Mouse (Mus musculus) cerebral cortex, adult 2 months (tissue): ENCODE results near the gene Tent4a.

Experiments used
- WGBS: fragments of 180-500 bp; shearing (Covaris S2); methylation state at CpG from one replicate; pipeline ENCODE4 v1.1.7; 2018; 5-methylcytosine and 5-hydroxymethylcytosine counted together

Tent4a gene

DNA sequence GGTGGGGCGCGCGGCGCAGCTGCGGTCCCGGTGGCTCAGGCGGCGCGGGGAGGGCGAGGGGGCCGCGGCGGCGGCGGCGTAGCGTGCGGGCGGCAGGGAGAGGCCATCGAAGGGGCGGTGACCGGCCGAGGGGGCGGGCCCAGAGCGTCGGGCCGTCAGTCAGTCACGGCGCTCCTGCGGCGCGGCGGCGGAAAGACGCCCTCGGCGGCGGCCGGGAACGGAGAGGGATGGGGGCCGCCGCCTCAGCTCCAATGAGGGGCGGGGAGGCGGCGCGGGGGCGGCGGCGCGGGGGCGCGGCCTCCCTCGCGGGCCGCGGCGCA is at the start of gene Tent4a:
Tent4a (minus strand) TSS at position 284 of the 320 bp plus-strand sequence.
- whole genome bisulfite sequencing: 7% methylated on average over 7 of the region's 57 CpGs

DNA sequence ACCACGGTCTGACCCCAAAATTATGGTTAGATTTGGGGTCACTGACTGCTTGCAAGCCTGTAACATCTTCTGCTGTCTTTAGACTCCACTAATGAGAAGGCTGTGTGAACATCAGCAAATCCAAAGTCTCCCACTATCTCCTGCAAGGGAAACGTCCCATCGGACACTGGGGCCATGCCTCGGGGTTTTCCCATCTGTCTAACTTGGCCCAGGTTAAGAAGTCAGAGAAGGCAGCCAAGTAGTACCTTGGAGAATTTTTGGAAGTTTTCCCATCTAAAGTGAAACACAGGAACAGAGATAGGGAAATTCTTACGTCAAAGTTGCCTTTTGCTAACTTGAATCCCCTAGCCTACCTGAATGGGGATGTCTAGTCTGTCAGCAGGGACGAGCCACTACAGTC is 49.2 kb upstream of the Tent4a start:
- 94% methylated on average over 6 of the region's 6 CpGs for WGBS

DNA sequence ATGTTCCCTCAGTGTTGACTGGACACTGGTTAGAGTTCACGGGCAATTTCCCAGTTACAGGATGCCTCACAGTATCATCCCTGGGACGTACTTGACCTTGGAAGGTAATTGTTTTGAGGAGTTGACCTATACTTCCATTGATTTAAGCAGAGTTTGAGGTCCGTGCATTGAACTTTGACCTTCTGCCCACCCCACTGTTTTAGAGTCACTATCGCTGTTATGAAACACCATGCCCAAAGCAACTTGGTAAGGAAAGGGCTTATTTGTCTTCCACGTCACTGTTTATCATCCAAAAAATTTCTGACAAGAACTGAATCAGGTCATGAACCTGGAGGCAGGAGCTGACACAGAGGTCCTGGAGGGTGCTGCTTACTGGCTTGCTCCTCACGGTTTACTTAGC is 48.0 kb upstream of the Tent4a start:
- WGBS: 94% methylated on average over 6 of the region's 6 CpGs

- WGBS: 94% methylated on average over 16 of the region's 16 CpGs
These were observed 42.9 kb upstream of the Tent4a start for GRCm38 (mm10) chr13:69577181-69577834.

- WGBS: 74% methylated on average over 11 of the region's 11 CpGs
These were observed 42.3 kb upstream of the Tent4a start for GRCm38 (mm10) chr13:69576676-69577075.

- WGBS: 96% methylated on average over 3 of the region's 3 CpGs
These were observed 38.2 kb upstream of the Tent4a start for GRCm38 (mm10) chr13:69572594-69572993.

GRCm38 (mm10) chr13:69569201-69569600 is 34.8 kb upstream of the Tent4a start:
- 76% methylated on average over 9 of the region's 9 CpGs for WGBS

DNA sequence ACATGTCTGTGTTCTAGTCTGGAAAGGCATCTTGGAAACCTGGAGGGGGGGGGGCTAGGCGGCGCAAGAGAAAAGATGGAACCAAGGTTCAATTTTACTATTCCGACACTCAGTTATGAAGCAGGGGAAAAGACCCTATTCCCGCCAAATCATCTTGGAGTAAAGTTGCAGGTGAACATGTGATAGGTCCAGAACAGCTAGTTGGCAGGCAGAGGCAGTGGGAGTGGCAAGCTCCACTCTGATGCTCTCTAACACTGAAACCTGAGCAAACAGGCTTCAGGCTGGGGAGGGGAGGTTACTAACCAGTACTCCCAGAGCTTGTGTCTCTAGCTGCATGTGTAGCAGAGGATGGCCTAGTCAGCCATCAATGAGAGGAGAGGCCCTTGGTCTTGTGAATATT is 31.0 kb upstream of the Tent4a start:
- WGBS: 96% methylated on average over 4 of the region's 4 CpGs

DNA sequence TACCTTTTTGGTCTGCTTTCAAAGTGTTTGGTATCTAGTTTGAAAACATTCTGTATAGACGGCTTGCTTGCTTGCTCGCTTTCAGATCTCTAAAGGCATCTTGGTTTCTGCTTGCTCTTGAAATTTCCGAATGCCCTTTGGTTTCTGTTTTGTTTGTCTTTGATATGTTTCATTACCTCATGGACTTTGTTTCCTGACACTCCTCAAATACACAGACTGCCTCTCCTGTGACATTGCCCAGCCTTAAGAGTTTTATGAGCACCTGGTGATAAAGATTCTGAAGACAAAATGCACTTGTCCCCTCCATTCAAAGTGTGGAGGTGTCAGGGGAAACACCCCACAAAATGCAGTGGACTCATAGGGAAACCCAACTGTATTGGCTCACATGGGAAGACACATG is 29.5 kb upstream of the Tent4a start:
- WGBS: 88% methylated on average over 3 of the region's 3 CpGs

DNA sequence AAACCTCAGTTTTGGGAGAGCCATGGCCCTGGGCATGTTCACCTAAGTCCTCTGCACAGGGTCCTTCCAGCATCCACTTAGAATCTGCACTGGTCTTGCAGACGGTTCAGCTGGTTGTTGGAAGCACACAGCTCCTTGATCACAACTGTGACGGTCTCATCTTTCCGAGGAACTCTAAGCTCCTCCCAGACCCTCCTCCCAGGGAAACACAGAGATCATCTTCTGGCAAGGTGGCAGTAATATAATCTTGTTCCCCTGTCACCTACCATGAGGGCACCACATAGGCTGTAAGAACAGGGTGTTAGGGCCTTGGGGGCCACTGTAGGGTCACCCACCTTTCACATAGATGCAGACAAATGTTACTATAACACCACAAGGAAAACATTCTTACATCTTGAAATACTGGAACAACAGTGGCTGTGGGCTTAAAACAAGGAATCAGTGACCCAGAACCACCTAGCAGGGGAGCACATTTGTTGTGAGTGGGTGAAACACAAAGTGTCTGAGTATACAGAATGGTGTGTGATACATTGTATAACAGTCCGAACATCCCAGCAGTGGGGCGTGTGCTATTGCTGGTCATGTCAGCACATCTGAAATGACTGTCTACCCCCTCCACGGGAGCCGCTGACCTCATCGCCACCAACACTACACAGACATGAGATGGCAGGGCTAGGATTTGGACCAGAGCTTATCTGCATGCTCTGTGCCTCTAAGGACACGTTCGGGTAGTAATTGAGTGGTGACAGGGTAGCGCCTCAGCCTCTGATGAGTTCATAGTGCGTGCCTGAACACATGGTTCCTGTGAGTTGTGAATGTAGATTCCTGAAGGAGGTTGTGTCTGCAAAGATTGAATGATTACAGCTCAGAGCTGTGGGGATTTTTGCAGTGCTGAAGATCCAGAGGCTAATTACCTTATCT is 28.5 kb upstream of the Tent4a start:
- WGBS: 78% methylated on average over 12 of the region's 12 CpGs

GRCm38 (mm10) chr13:69562004-69562403 is 27.6 kb upstream of the Tent4a start:
- 48% methylated on average over 9 of the region's 9 CpGs for WGBS

- 57% methylated on average over 13 of the region's 13 CpGs for WGBS
These were observed 25.0 kb upstream of the Tent4a start for GRCm38 (mm10) chr13:69559291-69559961.

- 47% methylated on average over 6 of the region's 6 CpGs for WGBS
These were observed 23.8 kb upstream of the Tent4a start for GRCm38 (mm10) chr13:69558098-69558660.

- WGBS: 90% methylated on average over 6 of the region's 6 CpGs
These were observed 21.6 kb upstream of the Tent4a start for GRCm38 (mm10) chr13:69555957-69556482.

DNA sequence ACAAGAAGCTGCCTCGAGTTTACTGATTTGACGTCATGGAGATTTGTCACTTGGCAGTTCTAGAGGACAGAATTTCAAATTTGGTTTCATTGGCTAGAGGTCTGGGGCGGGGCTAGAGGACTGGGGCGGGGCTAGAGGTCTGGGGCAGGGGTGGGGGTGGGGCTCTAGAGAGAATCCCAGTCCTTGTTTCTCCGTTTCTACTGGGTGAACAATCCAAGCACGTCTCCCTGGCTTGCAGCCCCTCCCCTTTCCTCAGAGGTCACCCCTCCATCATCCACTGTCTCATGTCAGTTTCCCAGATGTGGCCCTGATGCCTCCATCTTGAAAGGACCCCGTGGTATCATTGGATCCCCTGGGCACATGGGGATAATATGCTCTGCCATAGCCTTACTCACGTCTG is 20.6 kb upstream of the Tent4a start:
- 25% methylated on average over 8 of the region's 8 CpGs for WGBS

DNA sequence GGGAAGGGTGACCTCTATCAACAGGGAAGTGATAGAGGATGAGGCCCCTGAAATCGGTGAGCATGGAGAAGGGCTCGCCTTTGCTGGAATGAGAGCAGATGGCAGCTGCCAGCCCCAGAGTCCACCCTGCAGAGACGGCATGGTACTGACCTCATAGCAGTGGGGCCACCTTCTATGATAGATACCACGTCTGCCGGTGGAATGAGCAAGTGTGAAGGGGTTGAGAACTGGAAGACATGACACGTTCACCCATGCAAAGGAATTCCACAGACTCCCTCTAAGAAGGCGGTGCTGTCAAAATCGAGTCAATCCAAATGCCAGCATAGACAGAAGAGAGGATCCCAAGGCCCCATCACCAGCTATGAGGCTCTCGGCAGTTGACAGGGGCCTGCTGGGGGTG is 19.8 kb upstream of the Tent4a start:
- 80% methylated on average over 9 of the region's 9 CpGs for WGBS

DNA sequence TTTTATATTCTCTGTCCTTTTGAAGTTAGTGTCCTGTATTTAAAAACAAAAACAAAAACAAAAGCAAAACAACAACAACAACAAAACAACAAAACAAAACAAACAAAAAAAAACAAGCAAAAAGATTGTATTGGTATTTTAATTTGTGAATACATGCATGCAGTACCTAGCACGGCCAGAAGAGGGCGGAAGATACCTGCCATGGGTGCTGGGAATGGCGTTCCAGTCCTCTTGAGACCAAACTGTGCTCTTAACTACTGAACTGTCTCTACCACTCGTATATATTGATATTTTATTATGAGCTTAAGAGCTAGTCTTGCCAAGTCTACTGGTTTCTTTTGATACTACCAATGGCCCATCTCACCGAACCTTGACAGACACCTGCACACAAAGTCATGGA is 18.6 kb upstream of the Tent4a start:
- 19% methylated on average over 5 of the region's 5 CpGs for WGBS

DNA sequence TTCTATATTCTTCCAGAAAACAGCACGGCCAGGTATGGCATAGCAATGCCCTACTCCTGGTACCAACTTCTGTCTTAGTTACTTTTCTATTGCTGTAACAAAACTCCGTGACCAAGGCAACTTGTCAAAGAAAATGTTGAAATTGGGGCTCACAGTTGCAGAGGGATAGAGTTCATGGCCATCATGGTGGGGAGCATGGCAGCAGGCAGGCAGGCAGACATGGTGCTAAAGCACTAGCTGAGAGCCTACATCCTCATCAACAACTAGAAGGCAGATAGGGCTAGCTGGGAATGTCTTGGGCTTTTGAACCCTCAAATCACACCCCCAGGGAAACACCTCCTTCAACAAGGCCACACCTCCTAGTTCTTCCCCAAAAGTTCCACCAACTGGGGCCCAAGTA is 16.4 kb upstream of the Tent4a start:
- WGBS: 95% methylated on average over 2 of the region's 2 CpGs

DNA sequence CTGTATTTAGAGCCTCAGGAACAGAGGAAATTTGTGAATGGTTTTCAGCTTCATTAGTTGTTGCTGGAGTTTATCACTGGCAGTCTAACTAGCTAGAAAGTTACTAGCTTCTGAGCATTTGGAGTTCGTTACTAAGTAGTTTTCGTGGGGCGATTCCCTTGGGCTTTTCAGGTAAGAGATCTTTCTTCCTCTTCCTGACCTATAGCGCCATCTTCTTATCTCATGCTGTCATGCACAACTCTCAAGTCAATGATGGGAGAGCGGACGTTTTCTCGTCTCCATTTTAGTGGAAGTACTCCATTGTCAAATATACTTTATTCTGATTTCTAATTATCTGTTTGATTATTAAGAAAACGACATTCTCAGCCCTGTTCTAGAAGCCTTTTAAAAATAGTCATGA is 15.6 kb upstream of the Tent4a start:
- WGBS: 58% methylated on average over 8 of the region's 8 CpGs

DNA sequence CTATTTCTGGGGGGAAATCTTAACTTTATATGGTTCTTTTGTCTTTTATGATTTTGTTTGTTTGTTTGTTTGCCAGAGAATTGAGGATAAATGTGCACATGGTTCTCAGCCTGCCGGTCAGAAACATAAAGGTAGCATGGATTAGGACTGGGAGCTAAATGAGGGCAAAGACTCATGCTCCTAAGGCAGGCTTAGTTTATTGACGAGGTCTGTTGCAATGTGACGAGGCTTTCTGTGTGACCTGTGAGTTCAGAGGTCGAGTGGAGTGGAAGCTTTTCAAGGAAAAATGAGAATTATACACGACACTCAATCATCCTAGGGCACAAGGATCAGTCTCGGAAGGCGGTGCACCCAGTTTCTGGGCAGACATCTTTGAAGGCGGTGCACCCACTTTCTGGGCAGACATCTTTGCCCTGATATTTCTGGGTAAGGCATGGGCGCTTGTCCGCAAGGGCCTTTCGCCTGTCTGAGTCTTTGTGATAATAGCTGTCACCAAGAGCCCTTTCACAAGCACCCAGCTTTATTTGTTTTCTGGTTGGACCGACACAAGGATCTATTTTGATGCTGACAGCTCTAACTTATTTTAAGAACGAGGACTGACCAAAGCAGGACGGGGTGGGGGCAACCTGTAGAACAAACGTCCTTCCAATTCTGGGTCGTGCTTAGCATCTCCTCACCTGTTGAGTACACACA is 13.2 kb upstream of the Tent4a start:
- 79% methylated on average over 16 of the region's 16 CpGs for WGBS

DNA sequence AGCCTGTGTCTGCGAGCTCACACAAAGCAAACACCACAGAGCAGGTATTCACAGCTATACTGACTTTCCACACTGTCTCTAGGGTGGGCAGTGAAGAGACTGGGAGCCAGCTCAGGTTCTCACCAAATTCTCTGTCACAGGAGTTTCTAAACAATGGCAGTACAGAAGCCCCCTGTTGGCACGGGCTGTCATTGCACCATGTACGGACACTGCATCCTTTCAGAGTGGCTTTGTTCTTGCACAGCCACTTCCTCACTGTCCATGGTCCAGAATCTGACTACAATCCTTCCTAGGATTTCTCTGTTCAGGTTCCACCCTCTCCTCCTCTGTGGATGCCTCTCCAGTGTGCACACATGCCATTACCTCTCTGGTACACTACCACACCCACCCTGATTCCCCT is 10.6 kb upstream of the Tent4a start:
- WGBS: 46% methylated on average over 3 of the region's 3 CpGs

DNA sequence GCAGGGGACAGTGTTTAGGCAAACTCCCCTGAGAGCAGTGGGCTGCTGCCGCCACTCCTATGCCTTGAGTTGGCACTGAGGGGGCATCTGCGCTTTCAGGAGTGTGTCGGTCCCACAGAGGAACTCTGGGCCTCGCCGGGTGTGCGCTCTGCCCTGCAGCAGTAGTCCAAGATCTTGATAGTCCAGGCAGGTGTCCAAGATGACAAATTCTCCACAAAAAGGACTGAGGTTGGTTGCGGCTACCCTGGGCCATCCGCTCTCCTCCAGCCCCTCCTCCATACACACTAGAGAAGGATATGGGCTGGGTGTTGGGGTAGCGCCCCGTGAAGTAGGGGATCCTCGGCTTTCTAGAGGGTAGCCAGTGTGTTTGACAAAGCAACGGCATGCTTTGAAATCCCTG is 9.2 kb upstream of the Tent4a start:
- 65% methylated on average over 12 of the region's 12 CpGs for WGBS
